Mouse (Mus musculus) lung, embryonic 15.5 days (tissue): ENCODE results near the gene Gcnt2. TPM values are rescaled to one million over a fixed set of nuclear protein-coding genes. Genes with fewer than 3 reads are reported as not detected.
A peak's percentile ranks its signal among the peaks of the same experiment; 100 is the strongest.
"Not testable (repeated sequence)": the region's sequence is repeated elsewhere in the genome, so short reads cannot be mapped to it uniquely, and the experiment has no call there.

ENCODE experiments used
- ATAC-seq: fragments of 200-750 bp; cut with Nextera tagmentation; 2 replicates; pipeline ENCODE4 v1.8.0; 2017; ENCODE audit warnings: moderate number of reproducible peaks, borderline replicate concordance; ENCODE audit not compliant: low FRiP score, low TSS enrichment; ENCODE audit errors: extremely low read depth
- H3K27ac ChIP-seq: fragments of 300-500 bp; sonication (generic); 2 replicates; pipeline ENCODE4 v1.5.1; 2015; ENCODE audit warnings: moderate library complexity, mild to moderate bottlenecking, inconsistent platforms
- H3K27me3 ChIP-seq: fragments of 300-500 bp; sonication (generic); 2 replicates; pipeline ENCODE4 v1.6.1; 2015; ENCODE audit warnings: inconsistent platforms
- H3K36me3 ChIP-seq: fragments of 300-500 bp; sonication (generic); 2 replicates; pipeline ENCODE4 v1.6.1; 2015; ENCODE audit warnings: inconsistent platforms
- H3K4me1 ChIP-seq: fragments of 300-500 bp; sonication (generic); 2 replicates; pipeline ENCODE4 v1.6.1; 2015; ENCODE audit warnings: inconsistent platforms
- H3K4me2 ChIP-seq: fragments of 300-500 bp; sonication (generic); 2 replicates; pipeline ENCODE4 v1.6.1; 2015; ENCODE audit warnings: inconsistent platforms, mild to moderate bottlenecking, moderate library complexity
- H3K4me3 ChIP-seq: fragments of 300-500 bp; sonication (generic); 2 replicates; pipeline ENCODE4 v1.5.1; 2015; ENCODE audit warnings: mild to moderate bottlenecking, inconsistent platforms
- H3K9ac ChIP-seq: fragments of 300-500 bp; sonication (generic); 2 replicates; pipeline ENCODE4 v1.6.1; 2015; ENCODE audit warnings: inconsistent platforms
- H3K9me3 ChIP-seq: fragments of 300-500 bp; sonication (generic); 2 replicates; pipeline ENCODE4 v1.6.1; 2016; ENCODE audit warnings: inconsistent platforms
- WGBS: fragments of 180-500 bp; shearing (Covaris S2); methylation state at CpG from one replicate; pipeline ENCODE4 v1.1.7; 2015; 5-methylcytosine and 5-hydroxymethylcytosine counted together
- polyA plus RNA-seq: library from polyadenylated mRNA; unstranded; fragments of >200 nt; fragmentation: Nextera tagmentation; extraction: Ambion mirVana; gene quantifications from 2 replicates; pipeline ENCODE4 v1.2.1, GENCODE M21; 2015

The Gcnt2 gene
- polyA plus RNA-seq, 1 experiment from 2014 or later, result 4.0 TPM

- Histone ChIP-seq H3K36me3 (no peaks in the 10 kb centered on the region), H3K27ac (no peak overlapping the region), H3K9ac (no peak overlapping the region), H3K27me3 (no peaks in the 10 kb centered on the region), H3K4me1 (no peaks in the 10 kb centered on the region), H3K9me3 (no peaks in the 10 kb centered on the region), H3K4me3 (no peak overlapping the region), H3K4me2 (no peak overlapping the region)
- ATAC-seq, result no peak
- 54% methylated on average over 5 of the region's 5 CpGs for WGBS
Measured at GRCm38 (mm10) chr13:40875415-40875814, 15.9 kb downstream of the Gcnt2 start.

- Histone ChIP-seq H3K4me1 (no peaks in the 10 kb centered on the region), H3K4me2 (no peak overlapping the region), H3K27ac (no peak overlapping the region), H3K9ac (no peak overlapping the region), H3K36me3 (no peaks in the 10 kb centered on the region), H3K9me3 (no peaks in the 10 kb centered on the region), H3K4me3 (no peak overlapping the region), H3K27me3 (no peaks in the 10 kb centered on the region)
- ATAC-seq, result no peak
- WGBS, result 73% methylated on average over 4 of the region's 4 CpGs
Measured at GRCm38 (mm10) chr13:40877589-40877988, 18.0 kb downstream of the Gcnt2 start.

- H3K4me3 ChIP-seq, result no peak overlapping the region
- no peak overlapping the region for H3K27ac ChIP-seq
- ATAC-seq, result no peak
- H3K4me2 ChIP-seq, result no peak overlapping the region
- H3K9ac ChIP-seq, result no peak overlapping the region
- no peaks in the 10 kb centered on the region for H3K27me3 ChIP-seq
- H3K36me3 ChIP-seq, result no peaks in the 10 kb centered on the region
- 75% methylated on average over 8 of the region's 8 CpGs for WGBS
- H3K9me3 ChIP-seq, result no peaks in the 10 kb centered on the region
- H3K4me1 ChIP-seq, result no peaks in the 10 kb centered on the region
Measured at GRCm38 (mm10) chr13:40880557-40880956, 21.0 kb downstream of the Gcnt2 start.

DNA sequence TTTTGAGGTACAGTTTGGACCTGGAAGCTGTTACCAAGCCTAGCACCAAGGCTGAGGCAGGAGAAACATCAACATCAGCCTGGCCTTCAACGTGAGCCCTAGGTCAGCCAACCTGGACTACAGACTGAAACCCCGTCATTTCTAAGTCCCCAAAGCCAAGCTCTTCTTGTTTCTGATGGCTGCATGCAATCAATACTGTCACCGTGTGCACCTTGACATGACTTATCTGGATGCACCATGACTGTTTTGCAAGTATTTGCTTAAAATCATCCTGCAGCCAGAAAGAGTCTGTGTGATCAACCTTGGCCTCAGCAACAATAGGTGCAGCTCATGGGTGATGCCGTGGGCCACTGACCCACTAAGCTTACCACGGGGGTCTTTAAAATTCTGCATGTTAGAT lies 23.1 kb downstream of the Gcnt2 start:
- H3K27me3 ChIP-seq, result peaks cover 4% of the 10 kb centered on the region; the same call in 1 of the 2 replicates
- H3K9me3 ChIP-seq, result no peaks in the 10 kb centered on the region
- no peak overlapping the region for H3K4me3 ChIP-seq
- no peaks in the 10 kb centered on the region for H3K36me3 ChIP-seq
- H3K27ac ChIP-seq, result no peak overlapping the region
- 79% methylated on average over 5 of the region's 5 CpGs for WGBS
- H3K4me2 ChIP-seq, result no peak overlapping the region
- H3K4me1 ChIP-seq, result peaks cover 18% of the 10 kb centered on the region; the same call in 1 of the 2 replicates
- no peak overlapping the region for H3K9ac ChIP-seq
- no peak for ATAC-seq

GRCm38 (mm10) chr13:40883903-40884302 lies 24.3 kb downstream of the Gcnt2 start:
- H3K4me1 ChIP-seq, result peaks cover 20% of the 10 kb centered on the region; the same call in 1 of the 2 replicates
- H3K4me2 ChIP-seq, result no peak overlapping the region
- peaks cover 9% of the 10 kb centered on the region; the same call in 1 of the 2 replicates for H3K27me3 ChIP-seq
- H3K27ac ChIP-seq, result no peak overlapping the region
- no peaks in the 10 kb centered on the region for H3K36me3 ChIP-seq
- no peak for ATAC-seq
- 79% methylated on average over 9 of the region's 9 CpGs for WGBS
- no peaks in the 10 kb centered on the region for H3K9me3 ChIP-seq
- no peak overlapping the region for H3K4me3 ChIP-seq
- H3K9ac ChIP-seq, result no peak overlapping the region

DNA sequence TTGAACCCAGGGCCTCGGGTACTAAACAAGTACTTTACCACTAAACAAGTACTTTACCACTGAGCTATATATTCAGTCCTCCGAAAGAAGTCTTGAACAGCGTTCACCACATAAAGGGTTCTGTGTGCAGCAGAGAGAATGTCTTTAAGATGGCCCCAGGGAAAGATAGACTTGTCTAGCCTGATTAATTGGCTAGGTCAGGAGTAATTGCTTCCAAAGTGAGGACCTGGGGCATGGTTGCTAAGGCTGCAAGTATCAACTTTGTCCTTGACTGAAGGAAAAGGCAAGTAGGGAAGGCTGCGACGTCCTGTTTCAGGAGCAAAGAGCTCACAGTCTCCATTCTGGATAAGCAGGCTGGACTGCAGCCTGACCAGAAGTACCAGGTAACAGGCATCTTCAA lies 25.3 kb downstream of the Gcnt2 start:
- Histone ChIP-seq H3K36me3 (no peaks in the 10 kb centered on the region), H3K4me3 (no peak overlapping the region), H3K9ac (no peak overlapping the region), H3K27ac (no peak overlapping the region), H3K27me3 (peaks cover 9% of the 10 kb centered on the region; the same call in 1 of the 2 replicates), H3K9me3 (no peaks in the 10 kb centered on the region), H3K4me1 (peaks cover 20% of the 10 kb centered on the region; the same call in 1 of the 2 replicates), H3K4me2 (no peak overlapping the region)
- no peak for ATAC-seq
- WGBS, result 68% methylated on average over 5 of the region's 5 CpGs

GRCm38 (mm10) chr13:40885935-40886642 lies 26.5 kb downstream of the Gcnt2 start:
- Histone ChIP-seq H3K4me1 (peaks cover 20% of the 10 kb centered on the region; the same call in 1 of the 2 replicates), H3K9ac (no peak overlapping the region), H3K27me3 (peaks cover 9% of the 10 kb centered on the region; the same call in 1 of the 2 replicates), H3K27ac (no peak overlapping the region), H3K36me3 (no peaks in the 10 kb centered on the region), H3K4me3 (peak overlapping the region; percentile 31; the same call in 1 of the 2 replicates), H3K4me2 (peak overlapping the region; percentile 56), H3K9me3 (no peaks in the 10 kb centered on the region)
- WGBS, result 50% methylated on average over 10 of the region's 10 CpGs
- 0 out of 2 replicates have a peak, but pooled peaks have one; percentile 64 for ATAC-seq

- no peak overlapping the region for H3K27ac ChIP-seq
- H3K4me1 ChIP-seq, result peaks cover 20% of the 10 kb centered on the region; the same call in 1 of the 2 replicates
- H3K27me3 ChIP-seq, result peaks cover 9% of the 10 kb centered on the region; the same call in 1 of the 2 replicates
- 2% methylated on average over 22 of the region's 22 CpGs for WGBS
- no peaks in the 10 kb centered on the region for H3K9me3 ChIP-seq
- peak overlapping the region; percentile 31 for H3K4me3 ChIP-seq
- no peaks in the 10 kb centered on the region for H3K36me3 ChIP-seq
- H3K9ac ChIP-seq, result peak overlapping the region; percentile 22
- no peak for ATAC-seq
- peak overlapping the region; percentile 56 for H3K4me2 ChIP-seq
Measured at GRCm38 (mm10) chr13:40886643-40887381, 27.3 kb downstream of the Gcnt2 start.

DNA sequence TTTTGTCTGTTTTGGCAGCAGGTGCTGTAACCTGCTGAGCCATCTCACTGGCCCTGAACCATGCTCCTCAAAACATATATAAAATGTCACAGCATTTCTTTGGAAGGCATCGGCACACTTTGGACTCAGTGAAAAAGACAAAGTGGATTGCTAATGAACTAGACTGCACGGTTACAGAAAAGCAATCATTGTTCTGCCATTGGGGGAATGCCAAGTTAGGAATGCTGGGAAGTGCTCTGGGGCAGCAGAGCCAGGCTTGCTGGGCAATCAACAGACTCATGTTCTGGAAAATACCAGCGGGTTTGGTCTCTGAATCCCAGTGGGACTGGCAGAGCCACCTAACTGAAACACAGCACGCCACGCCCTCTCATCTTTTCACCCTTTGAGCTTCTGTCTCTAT lies 31.0 kb downstream of the Gcnt2 start:
- H3K4me1 ChIP-seq, result peaks cover 20% of the 10 kb centered on the region; the same call in 1 of the 2 replicates
- H3K27me3 ChIP-seq, result peaks cover 9% of the 10 kb centered on the region; the same call in 1 of the 2 replicates
- no peak overlapping the region for H3K4me3 ChIP-seq
- no peaks in the 10 kb centered on the region for H3K36me3 ChIP-seq
- H3K4me2 ChIP-seq, result no peak overlapping the region
- ATAC-seq, result no peak
- H3K9ac ChIP-seq, result no peak overlapping the region
- WGBS, result 75% methylated on average over 5 of the region's 5 CpGs
- H3K9me3 ChIP-seq, result no peaks in the 10 kb centered on the region
- H3K27ac ChIP-seq, result no peak overlapping the region

GRCm38 (mm10) chr13:40891369-40891768 lies 31.8 kb downstream of the Gcnt2 start:
- not testable (repeated sequence) for ATAC-seq, H3K9me3 ChIP-seq, H3K27ac ChIP-seq, H3K36me3 ChIP-seq, H3K27me3 ChIP-seq, H3K4me2 ChIP-seq, H3K9ac ChIP-seq, H3K4me3 ChIP-seq
- 96% methylated on average over 1 of the region's 1 CpGs for WGBS
- H3K4me1 ChIP-seq, result peaks cover 13% of the 10 kb centered on the region; the same call in 1 of the 2 replicates

GRCm38 (mm10) chr13:40892043-40892442 lies 32.5 kb downstream of the Gcnt2 start:
- Histone ChIP-seq H3K9ac (no peak overlapping the region), H3K4me1 (peaks cover 8% of the 10 kb centered on the region; the same call in 1 of the 2 replicates), H3K9me3 (no peaks in the 10 kb centered on the region), H3K27ac (no peak overlapping the region), H3K27me3 (peaks cover 9% of the 10 kb centered on the region; the same call in 1 of the 2 replicates), H3K4me3 (no peak overlapping the region), H3K36me3 (no peaks in the 10 kb centered on the region), H3K4me2 (no peak overlapping the region)
- WGBS, result 76% methylated on average over 7 of the region's 7 CpGs
- ATAC-seq, result no peak

DNA sequence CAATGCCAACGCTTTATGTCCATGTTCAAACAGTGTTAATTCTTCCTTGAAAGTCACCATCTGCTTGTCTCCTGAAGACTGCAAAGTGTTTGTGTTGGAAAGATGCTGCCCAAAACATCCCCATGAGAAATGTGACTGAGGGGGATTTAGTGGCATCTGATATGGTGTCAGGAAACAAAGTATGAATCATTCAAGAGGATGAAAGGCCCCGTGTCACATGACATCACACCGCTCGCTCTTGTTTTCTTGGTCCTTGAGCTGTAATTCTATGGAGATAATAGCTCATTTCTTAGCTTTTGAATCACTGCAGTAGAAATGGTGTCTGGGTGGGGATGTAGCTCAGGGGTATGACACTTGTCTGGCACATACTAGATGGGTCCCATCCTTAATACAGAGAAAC lies 33.0 kb downstream of the Gcnt2 start:
- no peak overlapping the region for H3K4me2 ChIP-seq
- no peak overlapping the region for H3K9ac ChIP-seq
- no peak for ATAC-seq
- 0 out of 2 replicates have a peak, but pooled peaks cover 3% of the 10 kb centered on the region for H3K4me1 ChIP-seq
- 0 out of 2 replicates have a peak, but pooled peaks cover 6% of the 10 kb centered on the region for H3K27me3 ChIP-seq
- no peak overlapping the region for H3K27ac ChIP-seq
- no peaks in the 10 kb centered on the region for H3K36me3 ChIP-seq
- H3K9me3 ChIP-seq, result no peaks in the 10 kb centered on the region
- 70% methylated on average over 4 of the region's 4 CpGs for WGBS
- no peak overlapping the region for H3K4me3 ChIP-seq
